Mouse (Mus musculus): ENCODE measurements around the gene Map7d1.
A peak's percentile ranks its signal among the peaks of the same experiment; 100 is the strongest.

- TF ChIP-seq CTCF (IDR thresholded peaks at IDR 0.05; ENCODE audit: borderline replicate concordance, insufficient read depth, low read length): peak; percentile 11; the same call in 1 of the 2 replicates
- TF ChIP-seq POLR2A (IDR thresholded peaks at IDR 0.05; ENCODE audit: low read depth, low read length): no peak
Measured at GRCm38 (mm10) chr4:126273753-126274152, 17.6 kb upstream of the Map7d1 start.
